Mouse (Mus musculus) kidney, embryonic 15.5 days (tissue): ENCODE measurements at regions not wholly inside any gene's neighbourhood (a gene's known extent, or its start where the extent isn't known, plus 50 kb on each side); places are given as distances from the start of the nearest gene placed in this dataset.

Experiments
- ATAC-seq: fragments of 200-750 bp; cut with Nextera tagmentation; replicated peaks from 2 replicates; pipeline ENCODE4 v1.8.0; 2017; ENCODE audit warnings: moderate TSS enrichment; ENCODE audit not compliant: low FRiP score
- H3K27ac ChIP-seq: fragments of 300-500 bp; sonication (generic); 2 replicates; pipeline ENCODE4 v1.5.1; 2015; ENCODE audit warnings: mild to moderate bottlenecking, inconsistent platforms
- H3K27me3 ChIP-seq: fragments of 300-500 bp; sonication (generic); 2 replicates; pipeline ENCODE4 v1.6.1; 2015; ENCODE audit warnings: inconsistent platforms
- H3K36me3 ChIP-seq: fragments of 300-500 bp; sonication (generic); 2 replicates; pipeline ENCODE4 v1.6.1; 2015; ENCODE audit warnings: inconsistent platforms
- H3K4me1 ChIP-seq: fragments of 300-500 bp; sonication (generic); 2 replicates; pipeline ENCODE4 v1.6.1; 2015; ENCODE audit warnings: inconsistent platforms
- H3K4me2 ChIP-seq: fragments of 300-500 bp; sonication (generic); 2 replicates; pipeline ENCODE4 v1.6.1; 2015; ENCODE audit warnings: moderate library complexity, mild to moderate bottlenecking, inconsistent platforms
- H3K4me3 ChIP-seq: fragments of 300-500 bp; sonication (generic); replicated peaks from 2 replicates; pipeline ENCODE4 v1.5.1; 2015; ENCODE audit warnings: mild to moderate bottlenecking, inconsistent platforms
- H3K9ac ChIP-seq: fragments of 300-500 bp; sonication (generic); 2 replicates; pipeline ENCODE4 v1.6.1; 2015; ENCODE audit warnings: mild to moderate bottlenecking, inconsistent platforms
- H3K9me3 ChIP-seq: fragments of 300-500 bp; sonication (generic); replicated peaks from 2 replicates; pipeline ENCODE4 v1.6.1; 2016; ENCODE audit warnings: inconsistent platforms
- WGBS: fragments of 180-500 bp; shearing (Covaris S2); methylation state at CpG from one replicate; pipeline ENCODE4 v1.1.7; 2015; ENCODE audit warnings: mixed read lengths; 5-methylcytosine and 5-hydroxymethylcytosine counted together

- H3K9ac ChIP-seq, result no peak overlapping the region
- no peak overlapping the region for H3K4me2 ChIP-seq
- no peak overlapping the region for H3K4me3 ChIP-seq
- 19% methylated on average over 2 of the region's 2 CpGs for WGBS
- 0 out of 2 replicates have a peak, but pooled peaks cover 2% of the 10 kb centered on the region for H3K4me1 ChIP-seq
- H3K27me3 ChIP-seq, result no peaks in the 10 kb centered on the region
- ATAC-seq, result no peak
- no peak overlapping the region for H3K27ac ChIP-seq
- H3K9me3 ChIP-seq, result no peaks in the 10 kb centered on the region
- H3K36me3 ChIP-seq, result no peaks in the 10 kb centered on the region
Measured at GRCm38 (mm10) chr2:178542032-178542431, 111.7 kb downstream of the Cdh26 start.

DNA sequence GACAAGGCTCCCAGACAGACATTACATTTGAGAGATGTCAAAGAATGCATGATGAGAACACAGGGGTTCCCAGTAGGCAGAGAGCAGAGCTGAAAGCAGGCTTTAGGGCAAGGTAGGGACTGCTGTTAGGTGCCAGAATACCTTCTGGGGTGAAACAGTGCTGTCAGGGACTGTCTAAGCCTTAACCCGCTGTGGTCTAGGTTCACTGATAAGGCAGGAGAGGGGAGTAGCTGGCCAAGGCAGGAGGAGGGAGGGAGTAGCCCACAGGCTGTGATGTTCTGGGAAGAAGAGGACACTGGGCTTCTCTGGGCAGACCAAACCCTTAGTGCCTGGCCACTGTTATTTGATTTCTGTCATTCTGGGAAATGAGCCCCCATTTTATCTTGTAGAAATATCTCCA, 114.1 kb downstream of the Cdh26 start:
- ATAC-seq, result no peak
- Histone ChIP-seq H3K27ac (no peak overlapping the region), H3K9me3 (no peaks in the 10 kb centered on the region), H3K4me3 (no peak overlapping the region), H3K4me1 (0 out of 2 replicates have a peak, but pooled peaks cover 2% of the 10 kb centered on the region), H3K27me3 (no peaks in the 10 kb centered on the region), H3K9ac (no peak overlapping the region), H3K36me3 (no peaks in the 10 kb centered on the region), H3K4me2 (no peak overlapping the region)
- WGBS, result 67% methylated on average over 1 of the region's 1 CpGs

DNA sequence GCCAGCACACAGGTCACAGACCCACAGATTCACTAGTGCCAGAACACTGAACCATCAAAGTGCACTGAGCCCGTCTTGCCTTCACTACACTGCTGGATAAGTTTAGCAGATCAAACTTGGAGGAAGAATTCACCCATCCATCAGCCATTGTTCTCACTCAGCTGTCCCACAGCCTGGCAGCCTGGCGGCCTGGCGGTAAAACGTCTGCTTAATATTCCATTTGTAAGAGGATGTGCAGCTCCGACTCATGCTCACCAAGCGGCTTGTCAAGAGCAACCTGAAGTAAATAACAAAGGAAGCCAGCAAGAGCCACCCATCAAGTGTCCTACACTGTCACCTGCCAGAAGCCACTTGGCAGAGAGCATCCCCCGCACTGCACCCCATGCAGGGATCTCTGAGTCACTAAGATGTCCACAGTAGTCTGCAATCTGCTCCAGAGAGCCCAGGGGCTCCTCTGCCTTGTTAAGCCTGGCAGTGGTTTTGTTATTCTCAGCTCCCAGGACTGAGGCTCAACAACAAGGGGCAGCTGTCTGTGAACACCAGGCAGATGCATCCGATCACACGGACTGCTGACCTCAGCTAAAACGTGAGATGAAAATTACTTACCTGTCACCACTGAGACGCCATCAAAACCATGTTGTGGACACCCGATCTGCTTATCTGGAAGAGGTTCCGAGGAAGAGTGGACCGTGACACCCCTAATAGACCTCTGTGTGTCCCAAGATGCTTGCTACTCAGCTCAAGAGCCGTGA, 115.4 kb downstream of the Cdh26 start:
- H3K4me3 ChIP-seq, result no peak overlapping the region
- H3K36me3 ChIP-seq, result no peaks in the 10 kb centered on the region
- ATAC-seq, result no peak
- no peak overlapping the region for H3K4me2 ChIP-seq
- H3K27ac ChIP-seq, result no peak overlapping the region
- WGBS, result 66% methylated on average over 15 of the region's 15 CpGs
- H3K27me3 ChIP-seq, result no peaks in the 10 kb centered on the region
- H3K9ac ChIP-seq, result no peak overlapping the region
- H3K9me3 ChIP-seq, result no peaks in the 10 kb centered on the region
- 0 out of 2 replicates have a peak, but pooled peaks cover 2% of the 10 kb centered on the region for H3K4me1 ChIP-seq

GRCm38 (mm10) chr2:178546353-178546720, 116.0 kb downstream of the Cdh26 start:
- WGBS, result 91% methylated on average over 3 of the region's 3 CpGs
- no peak for ATAC-seq

GRCm38 (mm10) chr2:178546888-178547287, 116.6 kb downstream of the Cdh26 start:
- Histone ChIP-seq H3K4me1 (no peaks in the 10 kb centered on the region), H3K27me3 (no peaks in the 10 kb centered on the region), H3K27ac (no peak overlapping the region), H3K36me3 (no peaks in the 10 kb centered on the region), H3K9ac (no peak overlapping the region), H3K4me3 (no peak overlapping the region), H3K9me3 (no peaks in the 10 kb centered on the region), H3K4me2 (no peak overlapping the region)
- WGBS, result 70% methylated on average over 3 of the region's 3 CpGs
- ATAC-seq, result no peak

More at GRCm38 (mm10) chr2:178546353-178546720, 116.0 kb downstream of the Cdh26 start:
- no peaks in the 10 kb centered on the region for H3K36me3 ChIP-seq
- H3K4me1 ChIP-seq, result no peaks in the 10 kb centered on the region
- H3K9me3 ChIP-seq, result no peaks in the 10 kb centered on the region
- H3K4me3 ChIP-seq, result no peak overlapping the region
- H3K9ac ChIP-seq, result no peak overlapping the region
- H3K27ac ChIP-seq, result no peak overlapping the region
- no peak overlapping the region for H3K4me2 ChIP-seq
- H3K27me3 ChIP-seq, result no peaks in the 10 kb centered on the region

DNA sequence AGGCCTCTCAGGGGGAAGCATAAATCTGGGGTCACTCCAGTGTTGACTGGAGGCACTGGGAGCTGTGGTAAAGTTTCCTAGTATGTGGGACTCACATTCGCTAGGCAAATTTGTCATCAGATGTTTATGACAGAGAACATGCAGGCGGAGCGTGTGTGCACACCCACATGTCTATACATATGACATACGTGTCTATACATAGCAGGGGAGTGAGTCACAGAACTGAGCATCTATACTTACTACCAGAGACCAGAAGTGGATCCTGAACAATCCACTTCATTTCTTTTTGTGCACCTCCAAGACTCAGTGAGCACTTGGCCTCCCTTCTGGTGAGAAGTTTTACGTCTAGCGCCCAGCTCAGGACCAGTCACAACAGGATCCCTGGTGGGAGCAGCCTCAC, 118.6 kb downstream of the Cdh26 start:
- 85% methylated on average over 6 of the region's 6 CpGs for WGBS
- H3K27me3 ChIP-seq, result no peaks in the 10 kb centered on the region
- H3K9me3 ChIP-seq, result no peaks in the 10 kb centered on the region
- no peaks in the 10 kb centered on the region for H3K36me3 ChIP-seq
- H3K9ac ChIP-seq, result no peak overlapping the region
- ATAC-seq, result no peak
- no peak overlapping the region for H3K27ac ChIP-seq
- no peak overlapping the region for H3K4me2 ChIP-seq
- H3K4me1 ChIP-seq, result no peaks in the 10 kb centered on the region
- H3K4me3 ChIP-seq, result no peak overlapping the region

DNA sequence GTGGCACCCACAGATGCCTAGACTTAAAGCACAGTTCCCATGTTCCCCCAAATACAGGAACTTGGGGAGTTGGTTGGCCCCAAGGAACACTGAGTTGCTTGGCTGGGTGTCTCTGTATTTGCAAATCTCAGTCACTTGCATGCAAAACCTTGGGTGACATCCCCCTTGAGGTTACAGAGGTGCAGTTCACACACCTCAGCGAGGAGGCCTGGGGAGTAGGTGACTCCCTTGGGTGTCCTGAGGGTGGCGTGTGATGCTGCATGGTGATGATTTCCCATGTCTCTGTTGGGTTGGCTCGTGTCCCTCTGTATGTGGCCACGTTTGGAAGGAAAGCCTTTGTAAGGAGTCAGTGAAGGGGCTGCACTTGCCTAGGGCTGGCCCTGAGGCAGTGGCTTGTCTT, 123.4 kb downstream of the Cdh26 start:
- Histone ChIP-seq H3K9ac (no peak overlapping the region), H3K4me3 (no peak overlapping the region), H3K27ac (no peak overlapping the region), H3K36me3 (no peaks in the 10 kb centered on the region), H3K4me1 (peaks cover 10% of the 10 kb centered on the region), H3K9me3 (no peaks in the 10 kb centered on the region), H3K27me3 (no peaks in the 10 kb centered on the region), H3K4me2 (no peak overlapping the region)
- ATAC-seq, result no peak
- 81% methylated on average over 4 of the region's 4 CpGs for WGBS

- WGBS, result 76% methylated on average over 3 of the region's 3 CpGs
- Histone ChIP-seq H3K36me3 (no peaks in the 10 kb centered on the region), H3K4me1 (peaks cover 10% of the 10 kb centered on the region), H3K4me2 (no peak overlapping the region), H3K9ac (no peak overlapping the region), H3K27me3 (no peaks in the 10 kb centered on the region), H3K9me3 (no peaks in the 10 kb centered on the region), H3K4me3 (no peak overlapping the region), H3K27ac (no peak overlapping the region)
- no peak for ATAC-seq
Measured at GRCm38 (mm10) chr2:178555692-178556340, 125.5 kb downstream of the Cdh26 start.

DNA sequence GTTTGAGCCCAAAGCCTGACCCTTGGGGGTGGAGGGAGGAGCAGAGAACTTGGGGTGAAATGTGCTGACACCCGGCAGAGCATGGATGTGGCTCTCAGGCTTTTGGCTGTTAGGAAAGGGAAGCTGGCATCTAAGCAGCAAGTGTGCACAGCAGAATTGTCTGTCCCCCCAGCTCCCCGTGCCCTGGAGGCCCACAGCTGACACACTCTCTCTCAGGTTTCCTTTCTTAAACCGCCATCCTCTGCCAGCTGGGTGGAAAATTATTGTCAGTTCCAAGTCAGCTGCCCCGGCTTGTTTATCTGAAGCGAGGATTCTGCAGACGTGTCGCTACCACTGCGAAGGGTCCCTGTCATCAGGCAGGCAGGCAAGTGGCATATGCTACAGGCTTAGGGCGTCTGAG, 127.6 kb downstream of the Cdh26 start:
- no peak overlapping the region for H3K9ac ChIP-seq
- no peak overlapping the region for H3K4me3 ChIP-seq
- no peaks in the 10 kb centered on the region for H3K9me3 ChIP-seq
- no peak overlapping the region for H3K4me2 ChIP-seq
- no peak overlapping the region for H3K27ac ChIP-seq
- WGBS, result 51% methylated on average over 9 of the region's 9 CpGs
- ATAC-seq, result no peak
- H3K27me3 ChIP-seq, result no peaks in the 10 kb centered on the region
- no peaks in the 10 kb centered on the region for H3K36me3 ChIP-seq
- H3K4me1 ChIP-seq, result peaks cover 10% of the 10 kb centered on the region

DNA sequence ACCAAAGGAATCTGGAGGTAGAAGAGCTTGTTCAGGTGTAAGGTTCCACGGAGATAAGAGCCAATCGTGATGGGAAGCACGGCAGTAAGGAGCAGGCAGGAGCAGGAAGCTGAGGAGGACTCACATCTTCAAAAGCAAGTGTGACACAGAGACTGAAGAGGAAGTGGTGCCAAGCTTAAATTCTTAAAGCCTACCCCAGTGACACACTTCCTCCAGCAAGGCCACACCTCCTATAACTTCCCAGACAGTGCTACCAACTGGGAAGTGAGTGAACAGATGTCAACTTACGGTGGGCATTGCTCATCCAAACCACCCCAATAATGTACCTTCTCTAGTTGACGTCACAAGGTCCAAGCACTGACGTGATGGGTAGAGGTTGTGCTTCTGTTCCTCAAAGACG, 133.0 kb downstream of the Cdh26 start:
- H3K9me3 ChIP-seq, result no peaks in the 10 kb centered on the region
- H3K36me3 ChIP-seq, result no peaks in the 10 kb centered on the region
- no peak overlapping the region for H3K27ac ChIP-seq
- H3K27me3 ChIP-seq, result no peaks in the 10 kb centered on the region
- H3K4me1 ChIP-seq, result 0 out of 2 replicates have a peak, but pooled peaks cover 5% of the 10 kb centered on the region
- ATAC-seq, result no peak
- no peak overlapping the region for H3K4me3 ChIP-seq
- H3K4me2 ChIP-seq, result no peak overlapping the region
- 86% methylated on average over 7 of the region's 7 CpGs for WGBS
- H3K9ac ChIP-seq, result no peak overlapping the region

DNA sequence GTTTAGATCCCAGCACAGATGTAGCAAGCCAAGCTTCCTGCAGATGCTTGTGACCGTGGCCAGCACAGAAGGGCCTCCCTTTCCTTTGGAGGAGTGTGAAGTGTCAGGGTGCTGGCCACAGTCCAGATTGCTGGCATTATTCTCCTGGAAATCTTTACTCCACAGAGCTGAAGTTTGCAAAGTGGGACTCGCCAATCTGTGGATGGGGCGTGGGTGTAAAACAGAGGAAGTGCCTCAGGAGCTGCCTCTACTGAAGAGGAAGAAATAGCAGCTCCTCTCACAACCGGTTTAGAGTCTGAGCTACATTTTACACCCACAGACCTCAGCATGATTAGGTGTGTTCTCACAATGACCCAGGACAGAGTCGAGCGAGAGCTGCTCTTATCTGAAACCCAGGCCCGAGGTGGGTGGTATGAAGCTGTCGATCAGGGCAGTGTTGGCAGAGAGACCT, 135.1 kb downstream of the Cdh26 start:
- H3K4me1 ChIP-seq, result 0 out of 2 replicates have a peak, but pooled peaks cover 5% of the 10 kb centered on the region
- no peak overlapping the region for H3K9ac ChIP-seq
- no peak overlapping the region for H3K4me3 ChIP-seq
- ATAC-seq, result no peak
- H3K9me3 ChIP-seq, result no peaks in the 10 kb centered on the region
- H3K27me3 ChIP-seq, result no peaks in the 10 kb centered on the region
- H3K4me2 ChIP-seq, result no peak overlapping the region
- H3K27ac ChIP-seq, result no peak overlapping the region
- no peaks in the 10 kb centered on the region for H3K36me3 ChIP-seq
- 57% methylated on average over 8 of the region's 8 CpGs for WGBS

DNA sequence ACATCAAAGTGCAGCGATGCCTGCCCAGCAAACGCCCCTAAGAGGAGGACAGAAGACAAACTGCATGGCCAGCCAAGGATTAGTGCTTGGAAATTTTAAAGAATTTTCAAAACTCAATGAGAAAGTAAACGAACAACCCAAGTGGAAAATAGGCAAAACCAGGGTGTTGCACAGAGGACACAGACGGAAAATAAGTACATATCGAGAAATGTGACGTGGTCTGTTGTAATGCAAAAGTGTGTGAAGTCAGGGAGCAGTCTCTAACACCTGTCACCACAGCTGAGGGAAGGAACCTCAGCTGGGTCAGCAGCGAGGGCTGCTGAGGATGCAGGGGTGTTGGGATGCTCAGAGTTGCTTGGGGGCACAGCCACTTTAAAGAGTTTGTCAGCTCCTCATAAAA, 137.2 kb downstream of the Cdh26 start:
- H3K36me3 ChIP-seq, result no peaks in the 10 kb centered on the region
- H3K27me3 ChIP-seq, result no peaks in the 10 kb centered on the region
- WGBS, result 76% methylated on average over 7 of the region's 7 CpGs
- H3K9ac ChIP-seq, result no peak overlapping the region
- H3K4me1 ChIP-seq, result 0 out of 2 replicates have a peak, but pooled peaks cover 5% of the 10 kb centered on the region
- no peak overlapping the region for H3K4me3 ChIP-seq
- no peak for ATAC-seq
- H3K4me2 ChIP-seq, result no peak overlapping the region
- H3K9me3 ChIP-seq, result no peaks in the 10 kb centered on the region
- H3K27ac ChIP-seq, result no peak overlapping the region
